Mouse (Mus musculus) midbrain, embryonic 12.5 days (tissue): ENCODE results near the gene Taz. TPM values are rescaled to one million over a fixed set of nuclear protein-coding genes. Genes with fewer than 3 reads are reported as not detected.

Experiments used
- ATAC-seq: fragments of 200-750 bp; cut with Nextera tagmentation; 2 replicates; pipeline ENCODE4 v1.8.0; 2017; ENCODE audit warnings: low read depth, moderate TSS enrichment, moderate library complexity; ENCODE audit not compliant: low FRiP score
- H3K27ac ChIP-seq: fragments of 300-500 bp; sonication (generic); replicated peaks from 2 replicates; pipeline ENCODE4 v1.5.1; 2016; ENCODE audit warnings: mild to moderate bottlenecking
- H3K27me3 ChIP-seq: fragments of 300-500 bp; sonication (generic); 2 replicates; pipeline ENCODE4 v1.6.1; 2016; ENCODE audit warnings: mild to moderate bottlenecking
- H3K36me3 ChIP-seq: fragments of 300-500 bp; sonication (generic); 2 replicates; pipeline ENCODE4 v1.6.1; 2016
- H3K4me1 ChIP-seq: fragments of 300-500 bp; sonication (generic); 2 replicates; pipeline ENCODE4 v1.6.1; 2016
- H3K4me2 ChIP-seq: fragments of 300-500 bp; sonication (generic); replicated peaks from 2 replicates; pipeline ENCODE4 v1.6.1; 2016; ENCODE audit warnings: mild to moderate bottlenecking, moderate library complexity
- H3K4me3 ChIP-seq: fragments of 300-500 bp; sonication (generic); 2 replicates; pipeline ENCODE4 v1.5.1; 2016; ENCODE audit warnings: mild to moderate bottlenecking
- H3K9ac ChIP-seq: fragments of 300-500 bp; sonication (generic); replicated peaks from 2 replicates; pipeline ENCODE4 v1.6.1; 2016; ENCODE audit warnings: mild to moderate bottlenecking, moderate library complexity
- H3K9me3 ChIP-seq: fragments of 300-500 bp; sonication (generic); 2 replicates; pipeline ENCODE4 v1.6.1; 2016; ENCODE audit warnings: mild to moderate bottlenecking
- WGBS: fragments of 180-500 bp; shearing (Covaris S2); methylation state at CpG from one replicate; pipeline ENCODE4 v1.1.7; 2016; 5-methylcytosine and 5-hydroxymethylcytosine counted together
- polyA plus RNA-seq: library from polyadenylated mRNA; unstranded; fragments of >200 nt; fragmentation: Nextera tagmentation; extraction: Ambion mirVana; gene quantifications from 2 replicates; pipeline ENCODE4 v1.2.1, GENCODE M21; 2016

Gene Taz
- polyA plus RNA-seq, 1 experiment from 2014 or later: 88.4 TPM

- H3K27ac ChIP-seq: peak within 1 kb of the TSS; percentile 88
- peak within 1 kb of the TSS; percentile 53 for H3K4me3 ChIP-seq
- peak within 1 kb of the TSS; percentile 75 for H3K9ac ChIP-seq
- no peaks in the 10 kb centered on the region for H3K27me3 ChIP-seq
- H3K36me3 ChIP-seq: no peaks in the 10 kb centered on the region; the same call in 1 of the 2 replicates
- peak within 1 kb of the TSS; percentile 65 for H3K4me2 ChIP-seq
- no peaks in the 10 kb centered on the region for H3K9me3 ChIP-seq
- peak; percentile 97 for ATAC-seq
- WGBS: 32% methylated on average over 39 of the region's 39 CpGs
- H3K4me1 ChIP-seq: peaks cover 5% of the 10 kb centered on the region
These were observed 27.4 kb upstream of the Taz start, which contains the start of gene Emd for GRCm38 (mm10) chrX:74254153-74254887. Gene Emd (plus strand): TSS chrX:74254687.

GRCm38 (mm10) chrX:74254888-74255565 is 26.7 kb upstream of the Taz start:
- peak; percentile 73; the same call in 1 of the 2 replicates for ATAC-seq
- Histone ChIP-seq H3K4me1 (peaks cover 5% of the 10 kb centered on the region), H3K27me3 (no peaks in the 10 kb centered on the region), H3K27ac (peak overlapping the region; percentile 88), H3K9me3 (no peaks in the 10 kb centered on the region), H3K9ac (peak overlapping the region; percentile 75), H3K36me3 (no peaks in the 10 kb centered on the region; the same call in 1 of the 2 replicates), H3K4me3 (peak overlapping the region; percentile 53), H3K4me2 (peak overlapping the region; percentile 65)
- 29% methylated on average over 29 of the region's 31 CpGs for WGBS

GRCm38 (mm10) chrX:74257746-74258145 is 24.0 kb upstream of the Taz start:
- H3K27me3 ChIP-seq: no peaks in the 10 kb centered on the region
- H3K9ac ChIP-seq: no peak overlapping the region
- WGBS: 94% methylated on average over 3 of the region's 3 CpGs
- no peak overlapping the region for H3K4me2 ChIP-seq
- H3K36me3 ChIP-seq: no peaks in the 10 kb centered on the region; the same call in 1 of the 2 replicates
- no peak overlapping the region for H3K27ac ChIP-seq
- no peaks in the 10 kb centered on the region for H3K9me3 ChIP-seq
- peaks cover 5% of the 10 kb centered on the region for H3K4me1 ChIP-seq
- ATAC-seq: no peak
- H3K4me3 ChIP-seq: no peak overlapping the region

DNA sequence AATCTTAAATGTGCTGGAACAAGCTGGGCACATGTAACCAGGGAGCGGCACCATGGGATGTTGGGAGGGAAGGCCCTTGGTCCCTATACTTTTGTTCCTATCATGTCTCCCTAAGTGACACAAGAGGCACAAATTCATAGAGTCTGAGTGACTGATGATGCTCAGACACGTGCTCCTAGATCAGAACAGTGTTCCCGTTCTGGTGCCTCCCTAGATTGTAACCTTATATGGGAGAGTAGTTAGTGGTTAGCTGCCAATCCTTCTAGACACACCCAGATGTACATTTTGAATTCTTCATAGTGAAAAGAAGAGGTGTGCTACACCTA is 12.0 kb upstream of the Taz start:
- Histone ChIP-seq H3K36me3 (0 out of 2 replicates have a peak, but pooled peaks cover 3% of the 10 kb centered on the region), H3K4me3 (peak overlapping the region; percentile 60), H3K27me3 (no peaks in the 10 kb centered on the region), H3K9me3 (no peaks in the 10 kb centered on the region), H3K27ac (peak overlapping the region; percentile 92), H3K4me1 (0 out of 2 replicates have a peak, but pooled peaks cover 6% of the 10 kb centered on the region), H3K4me2 (peak overlapping the region; percentile 49), H3K9ac (peak overlapping the region; percentile 58; the same call in 1 of the 2 replicates)
- no peak for ATAC-seq
- WGBS: 32% methylated on average over 3 of the region's 3 CpGs

DNA sequence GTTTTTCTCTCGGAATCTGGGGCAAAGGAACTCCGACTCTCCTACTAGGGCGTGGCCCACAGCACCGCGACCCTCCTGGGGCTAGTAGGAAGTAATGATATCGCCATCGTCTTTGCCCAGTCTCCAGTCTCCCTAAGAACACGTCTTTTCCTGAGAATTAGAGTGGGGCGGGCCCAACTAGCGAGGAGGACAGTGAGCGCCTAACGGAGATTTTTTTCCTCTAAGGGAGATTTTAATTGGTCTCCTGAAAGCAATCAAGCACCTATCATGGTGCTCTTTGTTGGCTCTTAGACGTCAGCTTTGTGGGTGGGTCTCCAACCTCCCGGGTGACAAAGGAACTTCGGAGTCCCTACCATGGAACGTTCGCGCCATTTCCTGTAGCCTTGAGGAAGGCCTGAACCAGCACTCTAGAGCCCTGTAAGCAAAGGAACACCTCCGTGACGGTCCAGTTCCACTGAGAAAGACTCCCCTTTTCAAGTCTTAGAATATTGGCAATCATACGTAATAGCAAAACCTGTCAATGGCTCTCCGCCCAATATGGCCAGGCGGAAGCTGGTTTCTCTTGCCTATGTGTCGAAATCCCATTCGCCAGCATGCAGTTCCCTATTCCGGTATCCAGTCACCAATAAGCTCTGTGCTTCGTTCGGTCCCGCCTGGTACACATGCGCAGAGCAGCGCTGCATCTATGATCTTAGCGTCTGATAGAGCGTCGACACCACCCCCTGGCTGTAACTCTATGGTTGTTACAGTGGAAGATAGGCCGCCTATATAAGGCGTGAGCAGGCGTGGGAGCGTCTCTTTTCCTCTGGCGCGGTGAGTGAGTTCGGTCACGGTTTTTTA is 11.4 kb upstream of the Taz start, which contains the start of gene Rpl10:
Gene Rpl10 (plus strand): TSS at position 751 of the 840 bp plus-strand sequence.
- Histone ChIP-seq H3K27me3 (no peaks in the 10 kb centered on the region), H3K9me3 (no peaks in the 10 kb centered on the region), H3K9ac (peak within 1 kb of the TSS; percentile 77), H3K36me3 (0 out of 2 replicates have a peak, but pooled peaks cover 3% of the 10 kb centered on the region), H3K27ac (peak within 1 kb of the TSS; percentile 92), H3K4me2 (peak within 1 kb of the TSS; percentile 61), H3K4me3 (peak within 1 kb of the TSS; percentile 60), H3K4me1 (0 out of 2 replicates have a peak, but pooled peaks cover 6% of the 10 kb centered on the region)
- 19% methylated on average over 42 of the region's 42 CpGs for WGBS
- peak; percentile 96 for ATAC-seq

- WGBS: 19% methylated on average over 27 of the region's 27 CpGs
- no peak for ATAC-seq
- H3K4me3 ChIP-seq: peak overlapping the region; percentile 60
- H3K9me3 ChIP-seq: no peaks in the 10 kb centered on the region
- H3K4me1 ChIP-seq: 0 out of 2 replicates have a peak, but pooled peaks cover 6% of the 10 kb centered on the region
- H3K27ac ChIP-seq: peak overlapping the region; percentile 54; the same call in 1 of the 2 replicates
- peak overlapping the region; percentile 61 for H3K4me2 ChIP-seq
- 0 out of 2 replicates have a peak, but pooled peaks cover 3% of the 10 kb centered on the region for H3K36me3 ChIP-seq
- no peaks in the 10 kb centered on the region for H3K27me3 ChIP-seq
- peak overlapping the region; percentile 77 for H3K9ac ChIP-seq
These were observed 10.7 kb upstream of the Taz start for GRCm38 (mm10) chrX:74270902-74271551.

- WGBS: 36% methylated on average over 10 of the region's 10 CpGs
- no peak for ATAC-seq
- Histone ChIP-seq H3K4me2 (no peak overlapping the region), H3K36me3 (0 out of 2 replicates have a peak, but pooled peaks cover 3% of the 10 kb centered on the region), H3K9ac (no peak overlapping the region), H3K9me3 (no peaks in the 10 kb centered on the region), H3K4me3 (no peak overlapping the region), H3K27me3 (no peaks in the 10 kb centered on the region), H3K27ac (no peak overlapping the region), H3K4me1 (0 out of 2 replicates have a peak, but pooled peaks cover 6% of the 10 kb centered on the region)
These were observed 8.0 kb upstream of the Taz start for GRCm38 (mm10) chrX:74273422-74274322.

GRCm38 (mm10) chrX:74277916-74278315 is 3.8 kb upstream of the Taz start:
- Histone ChIP-seq H3K27ac (no peak overlapping the region), H3K4me3 (no peak overlapping the region)

GRCm38 (mm10) chrX:74281041-74281731 is 526 bp upstream of the Taz start:
- Histone ChIP-seq H3K27ac (no peak overlapping the region), H3K4me1 (peaks cover 16% of the 10 kb centered on the region; the same call in 1 of the 2 replicates), H3K9ac (peak overlapping the region; percentile 50), H3K4me3 (peak overlapping the region; percentile 58), H3K36me3 (no peaks in the 10 kb centered on the region), H3K27me3 (no peaks in the 10 kb centered on the region), H3K4me2 (peak overlapping the region; percentile 63), H3K9me3 (no peaks in the 10 kb centered on the region)
- ATAC-seq: 0 out of 2 replicates have a peak, but pooled peaks have one; percentile 10
- WGBS: 19% methylated on average over 14 of the region's 14 CpGs

More at GRCm38 (mm10) chrX:74277916-74278315, 3.8 kb upstream of the Taz start:
- H3K36me3 ChIP-seq: no peaks in the 10 kb centered on the region
- ATAC-seq: no peak
- no peak overlapping the region for H3K9ac ChIP-seq
- 78% methylated on average over 8 of the region's 8 CpGs for WGBS
- H3K9me3 ChIP-seq: no peaks in the 10 kb centered on the region
- H3K4me2 ChIP-seq: no peak overlapping the region
- peaks cover 7% of the 10 kb centered on the region; the same call in 1 of the 2 replicates for H3K4me1 ChIP-seq
- no peaks in the 10 kb centered on the region for H3K27me3 ChIP-seq
